Mouse (Mus musculus) liver, postnatal 0 days (tissue): ENCODE data around the gene C1qtnf2.

ENCODE experiments used
- CTCF ChIP-seq: sonication (generic); IDR thresholded peaks from 2 replicates; pipeline ENCODE4 v1.5.1; 2016; ENCODE audit warnings: antibody characterized with exemption, low read depth
- EP300 ChIP-seq: IDR thresholded peaks from 2 replicates; pipeline ENCODE4 v1.6.1; 2016; ENCODE audit warnings: antibody characterized with exemption, low read depth, mild to moderate bottlenecking

DNA sequence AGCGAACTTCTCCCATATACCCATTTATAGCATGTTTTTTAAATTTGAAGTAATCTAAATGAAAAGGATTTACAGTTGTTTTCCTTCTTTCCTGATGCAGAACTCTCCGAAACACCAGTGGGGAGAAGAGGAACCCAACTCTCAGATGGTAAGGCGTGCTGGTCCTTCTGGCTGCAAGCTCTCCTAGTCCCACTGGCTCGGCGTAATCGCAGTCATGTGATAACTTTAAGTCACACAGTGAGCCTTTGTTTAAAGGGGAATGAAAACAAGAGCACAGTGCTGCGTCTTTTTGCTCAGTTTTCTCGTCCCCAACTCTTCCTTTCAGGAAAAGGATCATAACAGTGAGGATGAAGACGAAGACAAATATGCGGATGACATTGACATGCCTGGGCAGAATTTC is 33.0 kb upstream of the C1qtnf2 start:
- TF ChIP-seq CTCF (no peak), EP300 (no peak)
